Mouse (Mus musculus) forebrain, embryonic 15.5 days (tissue): Measurements from ENCODE around the gene 2510039O18Rik. TPM values are rescaled to one million over a fixed set of nuclear protein-coding genes. Genes with fewer than 3 reads are reported as not detected.

Source experiments
- polyA plus RNA-seq: library from polyadenylated mRNA; unstranded; fragments of >200 nt; fragmentation: Nextera tagmentation; extraction: Ambion mirVana; gene quantifications from 2 replicates; pipeline ENCODE4 v1.2.1, GENCODE M21; 2015

The 2510039O18Rik gene
- polyA plus RNA-seq, 1 experiment from 2014 or later, result 13.8 TPM

Other genes starting within 250 kb of the 2510039O18Rik start
- not detected in 2 replicates for gene Zfp534, start 238.3 kb upstream of the 2510039O18Rik start, polyA plus RNA-seq
- 4.9 and 5.3 TPM in 2 replicates for gene Zfp984, start 131.1 kb upstream of the 2510039O18Rik start, polyA plus RNA-seq
- 8.3 and 10.7 TPM in 2 replicates for gene Zfp933, start 92.5 kb upstream of the 2510039O18Rik start, polyA plus RNA-seq
- gene Miip, start 72.1 kb upstream of the 2510039O18Rik start, polyA plus RNA-seq, result 55.0 and 55.3 TPM in 2 replicates
- gene Fv1, start 71.9 kb upstream of the 2510039O18Rik start, polyA plus RNA-seq, result 12.7 and 12.8 TPM in 2 replicates
- gene Mfn2, start 36.2 kb upstream of the 2510039O18Rik start, polyA plus RNA-seq, result 73.6 and 77.2 TPM in 2 replicates
- 16.1 and 16.4 TPM in 2 replicates for gene Plod1, start 4.1 kb upstream of the 2510039O18Rik start, polyA plus RNA-seq
- gene Nppb, start 44.9 kb downstream of the 2510039O18Rik start, polyA plus RNA-seq, result not detected in 2 replicates
- 0.76 and 1.6 TPM in 2 replicates for gene Nppa, start 59.8 kb downstream of the 2510039O18Rik start, polyA plus RNA-seq
- gene Clcn6, start 97.9 kb downstream of the 2510039O18Rik start, polyA plus RNA-seq, result 30.8 and 33.4 TPM in 2 replicates
- 16.6 and 17.1 TPM in 2 replicates for gene Mthfr, start 98.2 kb downstream of the 2510039O18Rik start, polyA plus RNA-seq
- 4.6 and 5.6 TPM in 2 replicates for gene Agtrap, start 147.1 kb downstream of the 2510039O18Rik start, polyA plus RNA-seq
- 123 and 127 TPM in 2 replicates for gene Mad2l2, start 189.5 kb downstream of the 2510039O18Rik start, polyA plus RNA-seq
- 21.2 TPM in 2 replicates for gene Draxin, start 189.8 kb downstream of the 2510039O18Rik start, polyA plus RNA-seq
- gene Fbxo6, start 211.2 kb downstream of the 2510039O18Rik start, polyA plus RNA-seq, result 15.6 and 18.0 TPM in 2 replicates
- gene Fbxo44, start 219.6 kb downstream of the 2510039O18Rik start, polyA plus RNA-seq, result 60.7 and 64.6 TPM in 2 replicates
- 4.5 and 4.7 TPM in 2 replicates for gene Fbxo2, start 219.7 kb downstream of the 2510039O18Rik start, polyA plus RNA-seq